Mouse (Mus musculus) lung, adult 18-20 months (tissue): ENCODE measurements around the gene Slc25a15.

Experiments
- DNase-seq, 2 experiments: peaks; one replicate each; pipeline ENCODE4 v3.0.0; 2022; ENCODE audit warnings: mixed read lengths in 2 of 2

Gene Slc25a15

DNA sequence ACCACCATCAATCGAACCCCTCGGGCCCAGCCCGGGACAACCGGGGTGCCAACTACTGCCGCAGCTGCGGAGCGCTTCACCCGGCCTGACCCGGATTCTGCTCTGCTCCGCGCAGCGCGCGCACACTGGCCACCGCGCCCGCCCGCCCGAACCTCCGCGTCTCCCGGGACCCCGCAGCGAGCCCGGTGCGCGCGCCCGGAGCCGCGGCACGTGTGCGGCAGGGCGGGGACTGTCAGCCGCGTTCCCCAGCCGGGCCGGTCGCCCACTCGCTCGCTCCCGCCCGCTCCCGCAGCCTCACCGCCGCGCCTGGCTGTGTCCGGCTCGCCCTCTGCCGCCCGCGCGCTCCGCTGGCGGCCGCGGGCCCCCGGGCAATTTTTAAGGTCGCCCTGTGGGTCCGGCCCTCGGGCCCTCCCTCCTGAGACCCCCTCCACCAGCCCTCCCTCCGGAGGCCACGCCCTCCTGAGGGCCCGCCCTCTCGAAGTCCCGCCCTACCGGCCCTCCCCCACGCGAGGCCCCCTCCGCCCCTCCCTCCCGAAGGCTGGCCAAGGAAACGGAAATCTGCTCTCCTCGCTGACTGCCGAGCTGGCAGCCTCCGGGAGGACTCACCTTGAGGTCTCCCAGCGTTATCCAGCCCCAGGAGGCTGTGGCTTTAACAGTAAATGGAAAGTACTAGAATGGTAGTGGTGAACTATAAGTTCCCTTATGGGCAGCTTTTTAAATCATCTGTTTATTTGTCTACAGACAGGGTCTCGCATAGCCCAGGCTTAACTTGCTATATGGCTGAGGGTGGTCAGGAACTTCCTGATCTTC, at the start of gene Slc25a15:
TSS of gene Slc25a15 (minus strand) at position 456 of the 810 bp plus-strand sequence.
- peak; percentile 87 to 89 for DNase-seq

DNA sequence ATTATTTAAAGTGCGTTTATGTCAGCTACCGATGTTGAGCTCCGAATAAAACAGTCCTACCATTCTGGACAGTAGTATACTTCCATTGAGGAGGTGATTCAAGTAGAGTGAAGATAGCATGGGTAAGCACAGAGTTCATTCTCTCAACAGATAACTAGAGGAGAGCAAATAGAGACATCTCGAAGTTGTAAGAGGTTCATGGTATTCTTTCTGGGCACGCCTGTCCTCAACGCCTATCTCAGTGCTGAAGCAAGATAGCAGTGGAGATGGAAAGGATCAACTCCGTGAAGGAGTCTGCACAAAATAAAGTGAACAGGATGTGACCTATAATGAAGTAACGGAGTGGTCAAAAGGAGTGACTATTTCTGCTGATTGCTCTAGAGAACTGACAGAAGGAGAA, 13.6 kb upstream of the Slc25a15 start:
- DNase-seq, result no peak

DNA sequence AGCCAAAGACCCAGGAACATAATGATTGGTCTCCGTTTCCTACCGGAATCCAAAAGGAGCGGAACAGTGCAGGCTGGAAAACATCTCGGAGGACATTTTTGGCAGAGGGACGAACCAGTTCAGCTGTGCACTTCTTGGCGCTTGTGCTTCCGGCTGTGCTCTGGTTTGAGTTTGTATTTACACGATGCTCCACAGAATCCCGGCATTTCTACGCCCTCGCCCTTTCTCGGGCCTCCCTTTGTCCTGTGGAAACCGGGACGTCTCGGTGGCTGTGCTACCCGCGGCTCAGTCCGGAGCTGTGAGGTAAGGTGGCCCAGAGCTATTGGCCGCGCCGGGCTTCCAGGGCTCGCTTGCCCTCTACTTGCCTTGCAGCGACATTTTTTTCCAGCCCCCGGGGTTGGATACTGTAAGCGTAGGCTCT, 12.9 kb upstream of the Slc25a15 start, which contains the start of gene Mrps31:
TSS of gene Mrps31 (plus strand) at position 80 of the 421 bp plus-strand sequence.
- peak; percentile 82 to 83 for DNase-seq

DNA sequence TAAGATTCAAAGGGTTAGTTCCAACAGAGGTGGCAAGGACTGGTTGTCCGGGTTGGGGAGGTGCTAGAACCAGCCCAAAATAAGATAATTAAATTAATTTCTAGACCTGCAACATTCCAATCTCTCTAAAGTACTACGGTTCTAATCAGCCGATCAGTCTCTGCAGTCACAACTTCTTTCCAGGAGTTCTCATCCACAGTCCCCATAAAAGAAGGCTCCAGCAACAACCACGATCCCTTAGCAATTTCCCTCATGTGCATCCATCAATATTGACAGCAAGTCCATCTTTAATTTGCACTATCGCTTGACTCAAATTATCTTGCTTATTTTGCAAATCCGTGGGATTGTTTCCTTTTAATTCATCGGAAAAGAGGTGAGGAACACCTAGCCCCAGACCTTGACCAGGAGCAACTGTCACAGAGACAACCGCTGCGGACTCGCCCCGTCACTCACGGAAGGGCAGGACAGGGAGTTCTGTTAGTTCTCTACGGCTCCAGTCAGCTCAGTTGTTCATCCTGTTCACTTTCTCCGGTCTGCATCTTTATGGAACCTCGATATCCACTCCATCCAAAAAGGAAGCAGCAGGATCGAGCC, 12.4 kb upstream of the Slc25a15 start:
- no peak for DNase-seq

DNA sequence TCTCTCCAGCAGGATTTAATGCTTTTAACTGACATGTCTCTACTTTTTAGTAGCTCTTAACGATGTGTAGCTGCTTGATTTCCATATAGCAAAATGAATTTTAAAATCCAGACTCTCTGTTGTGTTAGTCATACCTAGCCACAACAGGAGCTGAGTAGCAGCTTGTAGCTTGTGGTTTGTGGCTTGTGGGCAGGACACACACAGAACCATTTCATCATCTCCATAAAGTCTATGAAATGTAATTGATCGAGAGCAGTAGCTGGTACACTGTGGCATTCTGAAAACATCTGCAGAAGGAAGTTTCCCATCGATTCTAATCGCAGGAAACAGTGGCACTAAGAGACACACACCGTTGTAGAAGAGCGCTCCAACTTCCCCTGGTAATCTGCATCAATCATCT, 7.3 kb upstream of the Slc25a15 start:
- no peak for DNase-seq

DNA sequence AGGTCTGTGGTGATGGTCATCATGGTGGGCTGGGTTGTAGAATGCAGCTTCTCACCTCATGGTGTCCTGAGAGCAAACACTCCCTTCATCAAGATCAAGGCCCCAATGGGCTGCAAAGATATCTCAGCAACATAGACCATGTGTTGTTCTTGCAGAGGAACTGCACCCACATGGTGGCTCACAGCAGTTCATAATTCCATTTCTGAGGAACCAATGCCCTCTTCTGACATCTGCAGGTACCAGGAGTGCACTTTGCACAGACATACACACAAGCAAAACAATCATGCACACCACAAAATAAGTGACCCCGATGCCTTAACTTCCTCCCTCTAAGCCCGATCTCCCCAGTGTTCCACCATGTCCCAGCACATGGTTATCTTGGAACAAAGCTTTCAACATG, 4.8 kb upstream of the Slc25a15 start:
- DNase-seq, result no peak

DNA sequence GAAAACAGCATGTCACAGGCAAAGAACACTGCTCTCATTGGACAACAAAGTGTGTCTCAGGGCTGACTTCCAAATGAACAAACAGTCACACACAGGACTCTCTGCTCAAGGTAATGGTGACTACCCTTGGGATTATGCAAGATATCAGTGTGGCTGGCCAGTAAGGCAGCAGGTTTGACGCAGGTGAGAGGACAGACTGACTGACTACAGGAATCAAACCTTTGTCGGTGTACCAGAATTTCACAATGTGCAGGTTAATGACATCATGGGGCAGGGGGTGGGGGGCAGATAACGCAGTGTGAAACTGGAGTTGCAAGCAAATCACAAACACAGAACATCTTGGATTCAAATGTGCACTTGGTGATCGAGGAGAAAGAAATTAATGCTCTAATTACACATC, 2.2 kb upstream of the Slc25a15 start:
- DNase-seq, result no peak

DNA sequence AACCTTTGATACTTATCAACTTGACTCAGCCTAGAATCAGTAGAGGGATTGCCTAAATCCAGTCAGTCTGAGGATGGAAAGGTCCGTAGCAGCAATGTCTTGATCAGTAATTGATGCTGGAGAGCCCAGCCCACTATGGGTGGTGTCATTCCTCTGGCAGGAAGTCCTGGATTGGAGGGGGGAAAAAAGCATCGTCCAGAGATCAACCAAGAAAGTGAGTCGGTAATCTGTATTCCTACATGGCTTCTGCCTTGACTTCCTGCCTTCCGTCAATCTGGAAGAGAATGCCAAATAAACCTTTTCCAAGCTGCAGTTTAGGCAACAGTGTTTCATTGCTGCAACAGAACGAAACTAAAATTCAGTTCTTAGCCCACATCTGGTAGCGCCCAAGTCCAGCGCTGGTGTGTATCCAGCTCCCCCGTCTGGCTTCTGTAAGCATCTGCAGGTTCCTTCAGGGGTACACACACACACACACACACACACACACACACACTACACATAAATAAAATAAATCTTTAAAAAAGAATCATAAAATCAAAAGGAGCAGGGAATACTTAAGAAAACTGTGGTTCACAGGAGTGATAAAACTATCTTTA, 986 bp upstream of the Slc25a15 start:
- no peak for DNase-seq

DNA sequence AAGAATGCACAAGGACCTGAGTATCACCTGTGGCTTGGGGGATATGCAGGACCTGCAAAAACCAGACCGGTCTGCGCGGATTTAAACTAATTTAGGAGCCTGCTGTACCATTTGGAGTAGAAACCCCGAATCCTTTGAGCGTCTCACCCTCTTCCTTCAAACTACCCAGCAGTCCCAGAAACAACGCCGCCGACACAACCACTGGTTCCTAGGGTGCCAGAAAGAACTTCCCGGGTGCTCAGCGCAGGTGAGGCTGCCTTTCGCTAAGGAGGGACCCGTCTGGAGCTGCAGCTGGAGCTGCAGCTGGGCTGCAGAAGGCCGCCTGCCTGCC, 621 bp downstream of the Slc25a15 start:
- DNase-seq, result no peak

DNA sequence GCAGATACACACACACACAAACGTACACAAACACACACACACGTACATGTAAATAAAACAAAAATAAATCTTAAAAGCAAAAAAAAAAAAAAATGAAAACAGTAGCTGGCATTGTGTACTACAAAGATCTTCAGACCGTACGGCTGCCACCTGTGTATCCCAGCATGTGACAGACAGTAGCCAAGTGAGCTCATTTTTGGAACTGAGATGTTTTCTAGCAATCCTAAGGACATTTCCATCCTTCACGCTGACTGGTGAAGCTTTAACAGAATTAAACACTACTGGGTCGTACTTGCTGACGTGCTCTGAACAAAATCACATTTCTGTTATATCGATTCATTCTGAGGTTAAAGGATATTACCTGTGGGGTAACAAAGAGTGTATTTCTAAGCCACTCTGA, 3.1 kb downstream of the Slc25a15 start:
- no peak for DNase-seq

DNA sequence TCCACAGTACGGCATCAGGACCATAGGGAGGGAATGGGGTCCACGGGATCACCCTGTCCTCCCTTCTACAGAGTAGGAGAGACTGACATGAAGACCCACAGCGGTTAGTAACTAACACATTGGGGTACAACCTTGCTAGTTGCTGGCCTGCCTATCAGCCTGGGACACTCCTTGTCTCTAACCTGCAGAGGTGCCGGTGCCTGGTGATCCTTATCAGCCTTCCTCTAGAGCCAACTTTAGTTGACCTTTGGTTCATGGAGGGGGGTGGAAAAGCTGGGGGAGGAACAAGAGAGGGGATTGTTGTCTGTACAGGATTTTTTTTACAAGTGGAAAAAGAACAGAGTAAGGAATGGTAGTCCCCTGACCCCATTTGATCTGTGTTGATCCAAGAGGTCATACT, 3.9 kb downstream of the Slc25a15 start:
- DNase-seq, result no peak

DNA sequence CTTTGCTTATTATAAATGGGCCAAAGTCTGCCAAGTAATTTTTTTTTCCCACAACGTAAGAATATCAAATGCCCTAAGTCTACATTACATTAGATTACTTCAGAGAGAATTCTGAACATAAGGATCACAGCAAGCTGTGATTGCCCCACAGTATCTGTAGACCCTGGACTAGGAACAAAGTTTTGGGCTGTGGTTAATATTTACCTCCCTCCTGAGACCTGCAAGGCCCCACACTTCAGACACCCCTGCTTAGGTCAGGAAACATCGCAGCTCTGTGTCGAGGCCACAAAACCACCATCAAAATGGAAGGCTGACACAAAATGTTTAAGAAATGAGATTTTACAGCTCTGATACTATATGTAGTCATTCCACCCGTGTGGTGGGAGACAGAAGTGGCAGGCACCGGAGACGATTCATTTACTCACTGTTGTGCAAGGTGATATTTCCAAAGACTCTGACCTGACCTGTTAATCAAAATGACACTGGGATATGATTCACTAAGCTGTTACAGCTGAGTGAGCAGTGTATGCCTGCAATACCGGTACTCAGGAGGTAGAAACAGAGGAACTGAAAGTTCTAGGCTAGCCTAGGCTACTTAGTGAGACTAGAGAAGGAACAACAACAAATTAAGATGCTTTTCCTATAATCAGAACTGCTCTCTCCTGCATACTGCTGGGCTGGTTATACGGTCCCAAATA, 7.5 kb downstream of the Slc25a15 start:
- no peak for DNase-seq

DNA sequence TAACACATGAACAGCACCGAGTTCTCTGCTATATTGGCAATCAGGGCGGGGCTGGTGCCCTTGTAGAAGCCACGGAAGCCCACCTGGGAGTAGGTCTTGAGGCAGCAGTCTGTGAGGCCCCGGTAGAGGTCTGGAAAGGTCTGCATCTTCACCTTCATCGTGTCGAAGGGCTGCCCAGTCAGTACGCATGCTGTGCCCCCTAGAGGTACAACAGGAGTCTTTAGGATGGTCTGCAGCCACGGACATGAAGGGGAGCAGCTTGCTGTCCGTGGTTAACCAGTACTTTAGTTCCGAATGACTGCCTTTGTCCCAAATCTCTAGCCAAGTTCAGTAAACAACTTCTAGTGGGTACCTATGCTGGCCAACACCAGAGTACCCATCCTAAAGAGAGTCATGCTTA, 8.5 kb downstream of the Slc25a15 start:
- DNase-seq, result no peak

DNA sequence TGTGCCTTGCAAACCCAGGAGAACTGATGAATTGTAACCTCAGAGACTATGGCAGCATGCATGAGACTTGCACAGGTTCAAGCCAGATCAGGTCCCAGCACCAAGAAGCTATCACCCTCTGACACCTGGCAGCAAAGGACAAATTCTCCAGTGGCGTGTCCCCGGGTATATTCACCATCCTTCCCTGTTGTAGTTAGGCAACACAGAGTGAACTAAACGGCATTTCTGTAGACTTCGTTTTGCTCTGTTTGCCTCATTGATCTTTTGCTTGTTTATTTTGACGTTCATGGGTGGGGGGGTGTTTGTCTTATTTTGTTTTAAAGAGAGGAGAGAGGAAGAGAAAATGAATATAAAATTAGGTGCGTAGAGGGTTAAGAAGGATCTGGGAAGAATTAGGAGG, 13.2 kb downstream of the Slc25a15 start:
- no peak for DNase-seq

DNA sequence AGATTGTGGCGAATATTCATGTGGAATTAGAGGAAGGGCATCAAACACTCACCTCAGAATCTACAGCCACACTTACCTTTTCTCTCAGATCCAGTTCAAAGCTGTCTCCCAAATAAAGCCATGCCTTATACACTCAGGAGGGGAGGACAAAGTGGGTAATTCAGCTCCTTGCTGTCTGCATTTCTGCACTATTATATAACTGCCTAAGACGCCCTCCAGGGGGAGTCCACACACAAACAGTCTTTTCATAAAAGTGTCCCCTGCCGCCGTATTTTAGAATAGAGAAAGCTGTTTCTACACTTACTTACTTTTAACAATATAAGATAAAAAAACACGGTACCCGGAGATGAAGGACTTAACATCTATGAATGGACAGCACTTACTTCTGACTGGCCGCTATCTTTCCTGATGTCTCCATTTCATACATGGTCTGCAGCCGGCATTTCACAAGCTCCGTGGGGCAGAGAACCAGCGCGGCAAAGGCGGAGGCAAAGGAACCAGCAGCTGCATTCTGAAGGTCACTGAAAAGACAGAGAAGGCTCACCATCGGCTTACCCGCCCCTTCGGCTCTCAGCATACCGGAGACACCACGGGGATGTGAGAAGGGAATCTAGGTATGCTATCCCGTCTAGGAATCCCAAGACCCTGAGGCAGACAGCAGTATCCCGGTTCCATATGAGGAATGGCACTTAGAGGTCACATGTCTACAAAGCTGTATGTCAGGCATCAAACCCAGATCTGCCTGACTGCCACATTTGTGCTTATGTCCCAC, 15.4 kb downstream of the Slc25a15 start:
- no peak for DNase-seq

DNA sequence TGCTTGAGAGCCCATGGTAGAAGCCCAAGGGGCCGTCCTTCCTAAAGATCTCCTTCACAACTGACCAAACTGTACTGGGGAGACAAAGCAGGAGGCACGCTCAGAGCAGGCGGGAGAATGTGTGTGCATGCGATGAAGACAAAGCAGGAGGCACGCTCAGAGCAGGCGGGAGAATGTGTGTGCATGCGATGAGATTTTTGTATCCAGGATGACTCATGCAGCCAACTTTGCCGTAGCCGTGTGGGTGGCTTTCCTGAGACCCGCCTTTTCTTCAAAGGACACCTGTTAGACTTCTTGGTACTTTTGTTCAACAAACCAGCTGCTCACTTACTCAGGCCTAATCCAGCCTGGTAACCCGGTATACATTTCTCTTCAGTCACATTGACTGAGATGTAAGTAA, 17.5 kb downstream of the Slc25a15 start:
- DNase-seq, result no peak

DNA sequence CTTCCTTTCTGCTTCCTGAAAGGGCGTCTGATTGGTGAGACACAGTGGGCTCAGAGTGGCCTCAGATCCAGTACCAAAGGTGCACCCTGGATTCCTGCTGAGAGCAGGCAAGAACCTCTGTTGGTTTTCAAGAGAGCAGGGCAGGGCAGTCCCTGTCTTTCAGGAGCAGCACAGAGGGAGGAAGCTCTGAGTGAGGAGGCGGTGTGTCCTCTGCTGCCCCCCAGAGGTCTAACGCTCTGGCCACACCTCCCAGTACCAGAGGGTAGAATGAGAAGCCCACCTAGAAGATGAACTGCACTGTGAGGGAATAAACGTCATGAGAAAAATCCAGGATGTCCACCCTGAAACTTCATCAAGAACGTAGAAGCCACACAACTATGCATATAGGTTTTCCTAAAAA, 21.5 kb downstream of the Slc25a15 start:
- DNase-seq, result peak; percentile 55 to 60

DNA sequence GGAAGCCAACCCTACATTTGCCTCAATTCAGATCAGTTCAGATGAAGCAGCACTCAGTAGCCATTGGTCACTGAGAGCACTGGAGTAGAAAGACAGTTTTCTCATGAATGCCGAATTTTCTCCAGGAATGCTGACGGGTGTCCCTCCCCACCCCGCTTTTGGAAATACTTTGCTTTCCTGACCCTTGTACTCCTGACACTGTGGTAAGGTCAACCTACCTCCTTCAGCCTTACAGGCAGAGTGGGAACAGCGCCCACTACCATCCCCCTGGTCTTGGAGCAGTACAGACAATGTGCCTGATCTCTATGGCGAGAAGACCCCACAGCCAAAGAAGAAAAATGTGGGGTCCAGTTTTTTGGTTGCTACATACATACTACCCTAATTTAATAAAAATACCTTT, 22.1 kb downstream of the Slc25a15 start:
- DNase-seq, result no peak

DNA sequence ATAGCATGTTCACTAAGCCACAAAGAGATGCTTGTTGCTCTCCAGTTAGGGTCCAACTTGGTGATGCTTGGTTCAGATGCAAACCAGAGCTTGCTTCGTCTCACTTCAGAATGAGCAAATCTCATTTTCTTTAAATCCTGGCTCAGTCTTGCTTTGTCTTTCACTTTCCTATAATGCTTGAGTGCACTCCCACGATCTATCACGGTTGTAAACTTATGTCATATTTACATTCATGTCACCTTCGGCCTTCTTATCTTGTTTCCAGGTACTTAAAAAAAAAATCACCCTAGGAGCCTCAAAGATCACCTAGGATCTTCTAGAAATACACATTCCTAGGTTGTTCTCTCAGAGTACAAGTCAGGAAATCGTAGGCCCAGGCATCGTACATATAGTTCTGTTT, 38.5 kb downstream of the Slc25a15 start:
- no peak for DNase-seq

DNA sequence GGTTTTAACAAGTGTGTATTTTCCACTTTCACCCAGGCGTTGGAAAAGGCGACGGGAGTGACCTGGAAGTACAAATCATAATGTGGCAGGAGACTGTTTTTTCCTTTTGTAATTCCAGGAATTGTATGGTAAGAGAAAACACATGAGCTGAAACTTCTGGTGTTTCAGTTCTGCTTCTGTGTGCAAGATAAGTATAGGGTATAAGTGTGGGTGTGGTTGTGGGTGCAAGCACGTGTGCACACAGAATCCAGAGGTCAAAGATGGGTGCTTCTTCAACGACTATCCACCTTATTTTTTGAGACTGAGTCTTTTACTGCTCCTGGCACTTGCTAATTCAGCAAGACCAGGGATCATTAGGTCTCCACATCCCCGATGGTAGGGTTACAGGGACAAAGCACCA, 39.0 kb downstream of the Slc25a15 start:
- DNase-seq, result no peak

DNA sequence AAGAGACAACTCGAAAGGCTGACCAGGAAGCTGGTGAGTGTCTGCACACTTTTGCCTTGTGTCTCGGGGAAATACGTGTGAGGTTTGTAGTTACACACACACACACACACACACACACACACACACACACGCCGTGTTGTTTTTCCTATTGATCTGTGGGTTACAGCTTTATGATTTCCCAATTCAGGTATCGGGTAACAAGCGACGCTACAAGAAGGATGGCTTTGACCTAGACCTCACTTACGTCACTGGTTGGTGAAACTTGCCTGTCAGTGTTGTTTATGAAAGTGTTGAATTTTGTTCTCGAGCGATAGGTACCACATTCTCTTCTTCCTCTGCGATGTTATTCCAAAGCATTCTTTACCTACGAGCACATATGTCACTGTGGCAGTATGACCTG, 63.0 kb downstream of the Slc25a15 start:
- DNase-seq, result no peak
